Mouse (Mus musculus): ENCODE data around the gene Psmb11. TPM values are rescaled to one million over a fixed set of nuclear protein-coding genes. Genes with fewer than 3 reads are reported as not detected.

Psmb11 gene
- polyA plus RNA-seq, 1 experiment from 2014 or later: not detected

MicroRNA genes within 50 kb of the gene (microRNA counts, 519-probe panel; counts per million panel counts)
- not detected for microRNA mmu-miR-686

Small RNA genes lying within 50 kb of the gene (microRNA-seq; reads per million reads assigned to microRNA genes)
- gene Mir686 (not detected), gene Mir6948 (0.99 reads per million)

Other genes with a start within 250 kb of the Psmb11 start
- 19.0 and 23.0 TPM in 2 replicates for gene Slc7a7, start 203.7 kb upstream of the Psmb11 start, polyA plus RNA-seq (2015; fragmentation: Nextera tagmentation; extraction: Ambion mirVana)
- 206 and 264 TPM in 2 replicates for gene Mrpl52, start 194.5 kb upstream of the Psmb11 start, polyA plus RNA-seq (2015; fragmentation: Nextera tagmentation; extraction: Ambion mirVana)
- 120 and 126 TPM in 2 replicates for gene Mmp14, start 189.8 kb upstream of the Psmb11 start, polyA plus RNA-seq (2015; fragmentation: Nextera tagmentation; extraction: Ambion mirVana)
- gene Lrp10, start 157.3 kb upstream of the Psmb11 start, polyA plus RNA-seq (2015; fragmentation: Nextera tagmentation; extraction: Ambion mirVana): 39.6 and 40.3 TPM in 2 replicates
- gene Rem2, start 145.3 kb upstream of the Psmb11 start, polyA plus RNA-seq (2015; fragmentation: Nextera tagmentation; extraction: Ambion mirVana): 1.5 TPM in 2 replicates
- 66.5 and 71.1 TPM in 2 replicates for gene Prmt5, start 103.9 kb upstream of the Psmb11 start, polyA plus RNA-seq (2015; fragmentation: Nextera tagmentation; extraction: Ambion mirVana)
- 39.0 and 44.4 TPM in 2 replicates for gene Haus4, start 66.8 kb upstream of the Psmb11 start, polyA plus RNA-seq (2015; fragmentation: Nextera tagmentation; extraction: Ambion mirVana)
- 19.5 and 20.6 TPM in 2 replicates for gene Ajuba, start 43.9 kb upstream of the Psmb11 start, polyA plus RNA-seq (2015; fragmentation: Nextera tagmentation; extraction: Ambion mirVana)
- gene 4931414P19Rik, start 15.4 kb upstream of the Psmb11 start, polyA plus RNA-seq (2015; fragmentation: Nextera tagmentation; extraction: Ambion mirVana): 8.2 and 9.0 TPM in 2 replicates
- gene Psmb5, start 3.4 kb upstream of the Psmb11 start, polyA plus RNA-seq (2015; fragmentation: Nextera tagmentation; extraction: Ambion mirVana): 346 and 368 TPM in 2 replicates
- gene Gm17606, start 19.5 kb downstream of the Psmb11 start, polyA plus RNA-seq (2015; fragmentation: Nextera tagmentation; extraction: Ambion mirVana): not detected in 2 replicates
- gene Cdh24, start 19.9 kb downstream of the Psmb11 start, polyA plus RNA-seq (2015; fragmentation: Nextera tagmentation; extraction: Ambion mirVana): 1.6 and 2.2 TPM in 2 replicates
- gene 1700123O20Rik, start 64.8 kb downstream of the Psmb11 start, polyA plus RNA-seq (2015; fragmentation: Nextera tagmentation; extraction: Ambion mirVana): 68.3 and 76.6 TPM in 2 replicates
- gene Acin1, start 65.5 kb downstream of the Psmb11 start, polyA plus RNA-seq (2015; fragmentation: Nextera tagmentation; extraction: Ambion mirVana): 89.1 and 101 TPM in 2 replicates
- 0.15 and 0.19 TPM in 2 replicates for gene Gm29776, start 77.4 kb downstream of the Psmb11 start, polyA plus RNA-seq (2015; fragmentation: Nextera tagmentation; extraction: Ambion mirVana)
- 0.88 and 1.2 TPM in 2 replicates for gene Cebpe, start 90.7 kb downstream of the Psmb11 start, polyA plus RNA-seq (2015; fragmentation: Nextera tagmentation; extraction: Ambion mirVana)
- 9.9 and 10.2 TPM in 2 replicates for gene Slc7a8, start 160.5 kb downstream of the Psmb11 start, polyA plus RNA-seq (2015; fragmentation: Nextera tagmentation; extraction: Ambion mirVana)
- not detected in 2 replicates for gene Rnf212b, start 192.7 kb downstream of the Psmb11 start, polyA plus RNA-seq (2015; fragmentation: Nextera tagmentation; extraction: Ambion mirVana)
- 7.7 and 8.6 TPM in 2 replicates for gene Homez, start 249.5 kb downstream of the Psmb11 start, polyA plus RNA-seq (2015; fragmentation: Nextera tagmentation; extraction: Ambion mirVana)